Mouse (Mus musculus) hindbrain, embryonic 10.5 days (tissue): ENCODE results near the gene Ms4a4b. TPM values are rescaled to one million over a fixed set of nuclear protein-coding genes. Genes with fewer than 3 reads are reported as not detected.
"Not testable (repeated sequence)": the region's sequence is repeated elsewhere in the genome, so short reads cannot be mapped to it uniquely, and the experiment has no call there.

ENCODE experiments used
- DNase-seq: peaks from one replicate; pipeline ENCODE4 v3.0.0-alpha.2; 2017; ENCODE audit warnings: low spot score
- H3K27ac ChIP-seq: fragments of 300-500 bp; sonication (generic); 2 replicates; pipeline ENCODE4 v1.5.1; 2016; ENCODE audit warnings: mild to moderate bottlenecking, moderate library complexity
- H3K27me3 ChIP-seq: fragments of 300-500 bp; sonication (generic); 2 replicates; pipeline ENCODE4 v1.6.1; 2016; ENCODE audit warnings: mild to moderate bottlenecking; ENCODE audit not compliant: poor library complexity, insufficient read depth, severe bottlenecking
- H3K36me3 ChIP-seq: fragments of 300-500 bp; sonication (generic); 2 replicates; pipeline ENCODE4 v1.6.1; 2016; ENCODE audit warnings: mild to moderate bottlenecking, moderate library complexity
- H3K4me1 ChIP-seq: fragments of 300-500 bp; sonication (generic); replicated peaks from 2 replicates; pipeline ENCODE4 v1.6.1; 2016; ENCODE audit warnings: mild to moderate bottlenecking
- H3K4me3 ChIP-seq: fragments of 300-500 bp; sonication (generic); 2 replicates; pipeline ENCODE4 v1.5.1; 2016; ENCODE audit warnings: mild to moderate bottlenecking, moderate library complexity
- H3K9me3 ChIP-seq: fragments of 300-500 bp; sonication (generic); 2 replicates; pipeline ENCODE4 v1.6.1; 2016; ENCODE audit warnings: mild to moderate bottlenecking, moderate library complexity
- WGBS: fragments of 180-500 bp; shearing (Covaris S2); methylation state at CpG from one replicate; pipeline ENCODE4 v1.1.7; 2016; 5-methylcytosine and 5-hydroxymethylcytosine counted together
- polyA plus RNA-seq: library from polyadenylated mRNA; unstranded; fragments of >200 nt; fragmentation: Nextera tagmentation; extraction: Ambion mirVana; gene quantifications from 2 replicates; pipeline ENCODE4 v1.2.1, GENCODE M21; 2016

Ms4a4b gene
- polyA plus RNA-seq, 1 experiment from 2014 or later = not detected

GRCm38 (mm10) chr19:11464795-11465194 is 21.4 kb downstream of the Ms4a4b start:
- H3K9me3 ChIP-seq, H3K36me3 ChIP-seq, H3K27me3 ChIP-seq, H3K4me1 ChIP-seq, H3K27ac ChIP-seq, H3K4me3 ChIP-seq, DNase-seq: not testable (repeated sequence)
- WGBS = 40% methylated on average over 1 of the region's 1 CpGs

- Histone ChIP-seq H3K27me3 (no peaks in the 10 kb centered on the region), H3K4me1 (no peaks in the 10 kb centered on the region), H3K36me3 (no peaks in the 10 kb centered on the region), H3K27ac (no peak overlapping the region), H3K4me3 (no peak overlapping the region), H3K9me3 (no peaks in the 10 kb centered on the region)
- DNase-seq = no peak
- 81% methylated on average over 5 of the region's 5 CpGs for WGBS
Observed at GRCm38 (mm10) chr19:11466471-11466870, 23.1 kb downstream of the Ms4a4b start.

- WGBS = 58% methylated on average over 1 of the region's 1 CpGs
- H3K4me3 ChIP-seq, H3K27me3 ChIP-seq, H3K27ac ChIP-seq, H3K9me3 ChIP-seq, DNase-seq, H3K36me3 ChIP-seq, H3K4me1 ChIP-seq: not testable (repeated sequence)
Observed at GRCm38 (mm10) chr19:11468361-11468760, 25.0 kb downstream of the Ms4a4b start.

DNA sequence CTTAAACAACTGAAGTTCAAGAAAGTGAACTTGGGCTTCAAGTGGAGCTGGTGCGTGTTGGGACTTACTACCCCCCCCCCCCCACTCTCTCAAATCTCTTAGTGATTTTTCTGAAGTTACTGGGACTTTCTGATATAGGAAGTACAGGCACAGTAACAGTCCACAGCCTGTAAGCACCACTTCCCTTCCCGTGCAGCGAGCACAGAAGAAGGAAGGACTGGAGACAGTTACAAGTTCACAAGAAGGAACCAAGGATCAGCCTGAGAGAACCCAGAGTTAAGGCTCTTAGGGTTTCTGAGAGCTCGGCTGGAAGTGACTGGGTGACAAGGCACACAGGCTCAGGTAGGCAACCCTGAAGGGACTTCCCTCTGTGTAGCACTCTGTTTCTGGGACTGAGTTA is 25.9 kb downstream of the Ms4a4b start, which contains the start of gene Ms4a6c:
TSS of gene Ms4a6c (plus strand) at position 152 of the 400 bp plus-strand sequence.
- H3K27me3 ChIP-seq = not testable (repeated sequence)
- 83% methylated on average over 4 of the region's 4 CpGs for WGBS

DNA sequence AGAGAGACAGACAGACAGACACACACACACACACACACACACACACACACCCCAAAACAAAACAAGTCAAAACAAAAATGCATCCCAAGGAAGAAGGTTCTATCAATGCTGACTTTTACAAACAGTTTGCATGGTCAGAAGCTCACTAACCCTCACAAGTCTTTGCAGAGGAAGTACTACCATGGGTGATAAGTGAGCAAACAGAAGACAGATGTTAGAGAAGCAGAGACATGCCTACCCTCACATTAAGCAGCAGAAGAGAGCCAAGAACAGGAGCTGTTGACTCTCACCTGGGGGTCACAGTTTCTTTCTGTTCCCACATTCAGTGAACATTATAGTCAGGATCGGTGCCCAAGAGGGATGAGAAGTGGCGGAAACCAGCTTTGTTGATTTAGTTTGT is 36.4 kb downstream of the Ms4a4b start:
- Histone ChIP-seq H3K4me3 (no peak overlapping the region), H3K36me3 (no peaks in the 10 kb centered on the region), H3K4me1 (no peaks in the 10 kb centered on the region), H3K27me3 (no peaks in the 10 kb centered on the region), H3K9me3 (no peaks in the 10 kb centered on the region), H3K27ac (no peak overlapping the region)
- DNase-seq = no peak
- 76% methylated on average over 2 of the region's 2 CpGs for WGBS

More for the DNA sequence above, 25.9 kb downstream of the Ms4a4b start, which contains the start of gene Ms4a6c:
- H3K4me1 ChIP-seq, H3K4me3 ChIP-seq, H3K36me3 ChIP-seq, DNase-seq, H3K9me3 ChIP-seq, H3K27ac ChIP-seq: not testable (repeated sequence)

DNA sequence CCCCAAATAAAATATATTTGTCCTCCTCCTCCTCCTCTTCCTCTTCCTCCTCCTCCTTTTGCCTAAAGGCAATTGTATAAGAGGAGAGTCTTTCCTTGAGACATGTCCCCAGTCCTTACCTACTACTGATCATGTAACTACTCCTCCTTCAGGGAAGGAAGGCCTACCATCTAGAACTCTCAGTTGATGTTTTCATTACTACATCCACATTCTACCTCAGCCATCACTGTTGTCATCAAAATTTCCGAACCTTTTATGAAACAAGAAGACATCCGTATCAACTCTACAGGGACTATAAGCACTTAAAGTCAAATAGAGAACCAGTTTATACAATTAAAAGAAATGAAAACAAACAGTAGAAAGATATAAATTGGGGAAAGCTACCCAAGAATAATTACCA is 39.3 kb downstream of the Ms4a4b start:
- Histone ChIP-seq H3K4me1 (no peaks in the 10 kb centered on the region), H3K36me3 (no peaks in the 10 kb centered on the region), H3K4me3 (no peak overlapping the region), H3K9me3 (no peaks in the 10 kb centered on the region), H3K27ac (no peak overlapping the region), H3K27me3 (no peaks in the 10 kb centered on the region)
- DNase-seq = no peak
- WGBS = 89% methylated on average over 2 of the region's 2 CpGs

- H3K4me3 ChIP-seq = no peak overlapping the region
- no peaks in the 10 kb centered on the region for H3K36me3 ChIP-seq
- no peak overlapping the region for H3K27ac ChIP-seq
- no peaks in the 10 kb centered on the region for H3K4me1 ChIP-seq
- 83% methylated on average over 4 of the region's 4 CpGs for WGBS
- no peaks in the 10 kb centered on the region for H3K9me3 ChIP-seq
- no peaks in the 10 kb centered on the region for H3K27me3 ChIP-seq
- DNase-seq = no peak
Observed at GRCm38 (mm10) chr19:11483941-11484340, 40.6 kb downstream of the Ms4a4b start.

- Histone ChIP-seq H3K4me3 (no peak overlapping the region), H3K9me3 (no peaks in the 10 kb centered on the region), H3K27ac (no peak overlapping the region), H3K36me3 (no peaks in the 10 kb centered on the region), H3K4me1 (no peaks in the 10 kb centered on the region), H3K27me3 (no peaks in the 10 kb centered on the region)
- DNase-seq = no peak
- WGBS = 83% methylated on average over 3 of the region's 3 CpGs
Observed at GRCm38 (mm10) chr19:11484388-11484787, 41.0 kb downstream of the Ms4a4b start.

DNA sequence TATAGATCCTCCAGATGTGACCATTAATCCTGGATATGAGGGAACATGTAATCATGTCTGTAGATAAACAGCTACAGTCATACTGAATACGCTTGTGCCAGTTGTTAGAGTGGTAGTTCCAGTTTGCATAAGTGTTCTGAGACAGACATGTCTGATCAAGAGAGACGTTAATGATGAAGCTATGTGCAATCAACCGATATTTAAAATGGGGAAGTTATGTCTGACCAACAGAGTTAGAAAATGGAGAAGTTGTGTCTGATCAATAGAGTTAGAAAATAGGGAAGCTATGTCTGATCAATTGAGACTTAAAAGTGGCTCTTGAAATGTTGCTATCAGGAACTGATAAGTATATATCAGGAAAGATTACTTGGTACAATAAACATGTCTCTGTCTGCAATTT is 41.9 kb downstream of the Ms4a4b start:
- Histone ChIP-seq H3K4me1 (no peaks in the 10 kb centered on the region), H3K9me3 (no peaks in the 10 kb centered on the region), H3K27me3 (no peaks in the 10 kb centered on the region), H3K36me3 (no peaks in the 10 kb centered on the region), H3K27ac (no peak overlapping the region), H3K4me3 (no peak overlapping the region)
- DNase-seq = no peak
- WGBS = 89% methylated on average over 3 of the region's 3 CpGs

GRCm38 (mm10) chr19:11485746-11486145 is 42.4 kb downstream of the Ms4a4b start, which contains the start of gene Gm8369:
TSS of gene Gm8369 (plus strand) at chr19:11485938.
- H3K4me1 ChIP-seq = no peaks in the 10 kb centered on the region
- no peaks in the 10 kb centered on the region for H3K27me3 ChIP-seq
- H3K36me3 ChIP-seq = no peaks in the 10 kb centered on the region
- no peak for DNase-seq
- no peaks in the 10 kb centered on the region for H3K9me3 ChIP-seq
- no peak within 1 kb of the TSS for H3K4me3 ChIP-seq
- no peak within 1 kb of the TSS for H3K27ac ChIP-seq
- 87% methylated on average over 2 of the region's 2 CpGs for WGBS

GRCm38 (mm10) chr19:11486599-11486998 is 43.2 kb downstream of the Ms4a4b start:
- no peak for DNase-seq
- Histone ChIP-seq H3K36me3 (no peaks in the 10 kb centered on the region), H3K27me3 (no peaks in the 10 kb centered on the region), H3K4me3 (no peak overlapping the region), H3K4me1 (no peaks in the 10 kb centered on the region), H3K27ac (no peak overlapping the region), H3K9me3 (no peaks in the 10 kb centered on the region)
- 94% methylated on average over 1 of the region's 1 CpGs for WGBS

- 78% methylated on average over 4 of the region's 4 CpGs for WGBS
- no peak overlapping the region for H3K4me3 ChIP-seq
- H3K27ac ChIP-seq = no peak overlapping the region
- H3K36me3 ChIP-seq = no peaks in the 10 kb centered on the region
- H3K9me3 ChIP-seq = no peaks in the 10 kb centered on the region
- DNase-seq = no peak
- H3K4me1 ChIP-seq = no peaks in the 10 kb centered on the region
- no peaks in the 10 kb centered on the region for H3K27me3 ChIP-seq
Observed at GRCm38 (mm10) chr19:11491406-11492189, 48.2 kb downstream of the Ms4a4b start.

DNA sequence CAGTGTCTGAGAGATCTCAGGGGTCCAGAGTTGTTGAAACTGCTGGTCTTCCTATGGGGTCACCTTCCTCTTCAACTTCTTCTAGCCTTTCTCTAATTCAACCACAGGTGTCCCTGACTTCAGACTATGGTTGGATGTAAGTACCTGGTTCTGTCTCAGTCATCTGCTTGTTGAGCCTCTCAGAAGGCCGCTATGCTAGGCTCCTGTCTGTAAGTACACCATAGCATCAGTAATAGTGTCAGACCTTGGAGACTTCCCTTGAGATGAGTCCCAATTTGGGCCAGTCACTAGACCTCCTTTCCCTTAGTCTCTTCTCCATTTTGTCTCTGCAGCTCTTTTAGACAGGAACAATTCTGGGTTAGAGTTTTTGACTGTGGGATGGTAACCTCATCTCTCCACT is 49.3 kb downstream of the Ms4a4b start:
- 79% methylated on average over 1 of the region's 1 CpGs for WGBS
- Histone ChIP-seq H3K4me1 (no peaks in the 10 kb centered on the region), H3K9me3 (no peaks in the 10 kb centered on the region), H3K36me3 (no peaks in the 10 kb centered on the region), H3K4me3 (no peak overlapping the region), H3K27me3 (no peaks in the 10 kb centered on the region), H3K27ac (no peak overlapping the region)
- DNase-seq = no peak
